20 mouse cellular contexts compared by ENCODE assay signal in genomic region chr14:33374089-33374488, GRCm38 (mm10).
"Had no signal": no experiment of that assay in that cellular context is flagged by ENCODE, and none has a peak within 500 bp of the region (broad histone marks: within the 10 kb centered on the region; RNA-seq: fewer than 3 reads in every experiment).

No protein-coding gene starts in this region.

- H3K4me2 ChIP-seq: lung, embryonic 15.5 days; midbrain, embryonic 13.5 days; neural tube, embryonic 13.5 days had no signal

- H3K36me3 ChIP-seq: lung, embryonic 15.5 days had no signal

- ATAC-seq: hindbrain, postnatal 0 days; inflammation-experienced regulatory T-cells, adult 6 months; intestine, embryonic 16.5 days; midbrain, embryonic 13.5 days; midbrain, embryonic 16.5 days had no signal

- H3K9me3 ChIP-seq: lung, embryonic 15.5 days; midbrain, embryonic 13.5 days; neural tube, embryonic 13.5 days had no signal

- DNase-seq: kidney, adult 18-20 months; kidney, adult 9 months; kidney, postnatal 25 days; layer of hippocampus, postnatal 36 days; retina, postnatal 1 day; right cerebral cortex, postnatal 25 days; spleen, adult 18-20 months; thymus, adult 18-20 months; thymus, postnatal 36 days had no signal

- H3K27ac ChIP-seq: hindbrain, postnatal 0 days; layer of hippocampus, adult 2 months; left cerebral cortex, adult 2 months; lung, embryonic 15.5 days; macrophage; midbrain, embryonic 13.5 days; neural tube, embryonic 13.5 days had no signal

- H3K27me3 ChIP-seq: lung, embryonic 15.5 days; midbrain, embryonic 13.5 days; neural tube, embryonic 13.5 days had no signal

- H3K9ac ChIP-seq: lung, embryonic 15.5 days; midbrain, embryonic 13.5 days; neural tube, embryonic 13.5 days had no signal

- H3K4me3 ChIP-seq: layer of hippocampus, adult 2 months; left cerebral cortex, adult 2 months; lung, embryonic 15.5 days; midbrain, embryonic 13.5 days; myocyte; neural tube, embryonic 13.5 days had no signal
